Mouse (Mus musculus): ENCODE measurements around the gene Agt.

Agt gene

DNA sequence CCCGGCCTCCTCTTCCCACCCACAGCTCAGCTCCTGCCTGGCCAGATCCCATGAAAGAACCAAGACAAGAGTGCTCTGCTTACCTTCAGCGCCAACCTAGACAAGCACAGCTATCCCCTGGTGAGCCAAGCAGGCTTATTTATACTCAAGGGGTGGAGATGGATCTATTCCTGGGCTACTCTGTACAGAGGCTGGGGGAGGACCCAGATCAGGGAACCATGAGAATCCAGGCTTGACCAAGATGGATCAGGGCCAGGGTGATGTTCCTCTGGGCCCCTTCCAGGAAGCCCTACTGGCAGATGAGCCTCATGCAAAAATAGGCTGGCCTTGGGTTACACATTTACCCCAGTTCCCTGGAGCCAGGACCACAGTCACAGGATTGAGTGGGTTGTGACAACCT, at the start of gene Agt:
Agt (minus strand) TSS at position 114 of the 400 bp plus-strand sequence.
- peak; percentile 69 for DNase-seq

DNA sequence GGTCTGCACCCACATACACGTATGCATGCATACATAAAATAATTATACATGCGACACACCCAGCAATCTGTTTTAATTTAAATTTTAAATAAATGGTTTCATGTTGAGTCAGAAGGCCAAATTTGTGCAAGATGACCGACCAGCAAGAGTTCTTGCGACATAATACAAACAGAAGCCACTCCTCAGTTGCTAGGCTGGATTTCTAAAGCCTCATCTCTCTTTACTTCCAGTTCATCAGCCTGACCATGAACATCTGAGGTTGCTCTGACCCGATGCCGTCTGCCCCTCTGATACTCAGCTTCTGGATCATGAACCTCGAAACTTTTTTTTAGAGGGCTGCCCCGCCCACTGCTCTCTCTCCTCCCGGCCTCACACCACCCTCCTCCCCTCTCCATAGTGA, 48.7 kb upstream of the Agt start:
- DNase-seq = no peak

DNA sequence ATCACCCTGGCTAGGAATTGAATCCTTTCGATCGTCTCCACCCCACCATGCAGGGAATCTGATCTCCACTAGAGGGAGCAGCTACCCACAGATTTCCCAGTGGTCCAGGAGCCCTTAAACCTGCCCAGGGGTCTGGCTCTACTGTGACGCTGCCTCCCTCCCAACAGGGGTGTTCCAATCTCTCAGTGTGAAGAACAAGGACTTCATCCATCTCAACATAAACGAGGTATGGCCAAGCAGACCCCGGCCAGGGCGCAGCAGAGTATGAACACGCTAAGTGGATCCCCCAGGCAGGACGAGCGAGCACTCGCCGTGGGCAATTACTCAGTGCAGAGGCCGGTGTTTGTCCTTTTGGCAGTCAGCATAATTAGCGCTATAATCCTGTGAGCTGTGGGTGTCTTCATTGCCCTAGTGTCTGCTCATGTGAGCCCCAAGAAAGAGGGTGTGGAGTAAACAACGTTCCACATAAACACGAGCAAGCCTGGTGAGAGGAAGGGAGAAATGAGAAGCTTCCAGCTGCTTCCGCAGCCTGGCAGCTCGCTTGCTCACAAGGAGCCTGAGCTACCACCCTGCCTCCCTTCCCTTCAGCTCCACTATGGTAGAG, 47.9 kb upstream of the Agt start:
- peak; percentile 93 for DNase-seq

DNA sequence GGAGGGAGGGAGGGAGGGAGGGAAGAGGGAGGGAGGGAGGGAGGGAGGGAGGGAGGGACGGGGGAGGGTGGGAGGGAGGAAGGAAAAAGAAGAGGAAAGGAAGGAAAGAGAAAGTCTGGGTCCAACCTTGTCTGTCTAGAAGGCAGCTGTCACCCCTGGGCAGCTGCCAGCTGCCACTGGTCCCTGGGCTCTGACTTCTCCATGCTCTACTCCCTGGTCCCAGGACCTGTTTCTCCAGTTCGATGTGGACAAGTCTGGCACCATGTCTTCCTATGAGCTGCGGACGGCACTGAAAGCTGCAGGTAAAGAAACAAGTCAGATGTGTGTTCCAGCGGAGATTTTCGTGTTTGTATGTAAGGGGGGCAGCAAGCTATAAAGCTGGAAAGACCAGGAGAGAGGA, 44.8 kb upstream of the Agt start:
- no peak for DNase-seq

GRCm38 (mm10) chr8:124608972-124609353, 39.5 kb upstream of the Agt start:
- DNase-seq = peak; percentile 46

- no peak for DNase-seq
Measured at GRCm38 (mm10) chr8:124608239-124608971, 38.9 kb upstream of the Agt start.

DNA sequence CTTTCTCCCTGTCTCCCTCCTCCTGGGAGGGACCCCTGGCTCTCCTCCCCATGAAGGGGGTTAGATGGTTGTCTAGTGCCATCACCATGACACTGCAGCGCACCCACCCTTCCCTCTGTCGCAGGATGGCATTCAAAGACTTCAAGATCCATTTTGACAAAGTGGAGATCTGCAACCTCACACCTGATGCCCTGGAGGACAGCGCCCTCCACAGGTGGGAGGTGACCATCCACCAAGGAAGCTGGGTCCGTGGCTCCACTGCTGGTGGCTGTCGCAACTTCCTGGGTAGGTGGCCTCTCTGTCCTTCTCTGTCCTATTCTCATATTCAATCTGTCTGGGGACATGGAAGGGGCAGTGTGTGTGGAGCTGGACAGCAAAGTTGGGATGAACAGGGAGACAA, 34.6 kb upstream of the Agt start:
- DNase-seq = no peak

DNA sequence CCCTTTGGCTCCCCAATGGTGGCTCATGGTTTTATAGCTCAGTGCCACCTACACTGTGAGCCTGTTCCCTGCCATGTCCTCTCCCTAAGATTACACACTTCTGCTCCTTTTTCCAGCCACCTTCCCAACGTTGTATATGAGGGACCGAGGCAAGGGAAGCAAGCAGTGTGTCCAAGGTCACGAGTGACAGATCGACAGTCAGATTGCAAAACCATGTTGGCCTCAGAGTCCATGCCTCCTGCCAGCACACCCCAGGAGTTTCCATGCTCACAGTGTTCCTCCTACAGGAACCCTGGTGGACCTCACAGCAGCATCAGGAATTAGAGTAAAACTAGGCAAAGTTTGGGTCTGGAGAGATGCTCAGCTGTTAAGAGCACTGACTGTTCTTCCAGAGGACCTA, 19.9 kb upstream of the Agt start:
- DNase-seq = no peak

GRCm38 (mm10) chr8:124586556-124586955, 17.1 kb upstream of the Agt start:
- DNase-seq = no peak

GRCm38 (mm10) chr8:124585718-124586425, 16.4 kb upstream of the Agt start:
- peak; percentile 79 for DNase-seq

DNA sequence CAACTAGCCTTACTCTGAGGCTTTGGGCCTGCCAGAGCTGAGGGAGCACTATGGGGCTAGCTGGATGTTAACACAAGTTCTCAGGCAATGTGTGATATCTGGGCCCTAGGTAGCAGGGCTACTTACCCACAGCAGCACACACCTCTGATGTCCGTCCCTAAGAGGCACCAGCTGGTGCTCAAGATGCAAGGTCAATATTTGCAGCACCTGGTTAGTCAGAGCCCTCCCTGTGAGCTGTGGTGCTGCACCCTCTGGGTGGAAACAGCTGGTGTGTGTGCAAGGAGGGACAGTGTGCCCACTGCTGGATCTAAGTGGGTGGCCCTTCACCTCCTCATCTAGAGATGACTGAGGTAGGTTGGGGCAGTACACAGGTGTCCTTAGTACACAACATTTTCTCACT, 7.2 kb upstream of the Agt start:
- DNase-seq = no peak

DNA sequence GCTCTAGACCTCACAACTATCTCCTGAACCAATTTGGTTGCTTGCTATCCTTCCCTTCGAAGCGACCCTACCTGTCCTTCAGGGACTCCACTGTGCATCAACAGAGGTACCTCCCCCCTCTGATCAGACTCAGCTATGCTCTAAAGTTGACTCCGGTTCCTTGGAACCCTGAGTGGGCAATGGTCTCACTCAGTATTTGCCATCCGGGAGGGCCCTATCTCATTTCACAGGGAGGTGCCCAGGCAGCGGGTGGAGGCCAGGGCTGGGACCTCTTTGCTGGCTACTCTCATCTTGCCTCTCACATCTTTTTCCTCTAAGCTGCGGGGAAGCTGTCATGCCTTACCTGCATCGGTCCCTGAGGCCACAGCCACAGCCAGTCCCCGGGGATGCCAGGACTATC, 6.3 kb upstream of the Agt start, which contains the start of gene Capn9:
Capn9 (plus strand) TSS at position 301 of the 400 bp plus-strand sequence.
- DNase-seq = no peak

- DNase-seq = peak; percentile 93
Measured at GRCm38 (mm10) chr8:124573552-124574340, 4.2 kb upstream of the Agt start.

- no peak for DNase-seq
Measured at GRCm38 (mm10) chr8:124572430-124572775, 2.9 kb upstream of the Agt start.

DNA sequence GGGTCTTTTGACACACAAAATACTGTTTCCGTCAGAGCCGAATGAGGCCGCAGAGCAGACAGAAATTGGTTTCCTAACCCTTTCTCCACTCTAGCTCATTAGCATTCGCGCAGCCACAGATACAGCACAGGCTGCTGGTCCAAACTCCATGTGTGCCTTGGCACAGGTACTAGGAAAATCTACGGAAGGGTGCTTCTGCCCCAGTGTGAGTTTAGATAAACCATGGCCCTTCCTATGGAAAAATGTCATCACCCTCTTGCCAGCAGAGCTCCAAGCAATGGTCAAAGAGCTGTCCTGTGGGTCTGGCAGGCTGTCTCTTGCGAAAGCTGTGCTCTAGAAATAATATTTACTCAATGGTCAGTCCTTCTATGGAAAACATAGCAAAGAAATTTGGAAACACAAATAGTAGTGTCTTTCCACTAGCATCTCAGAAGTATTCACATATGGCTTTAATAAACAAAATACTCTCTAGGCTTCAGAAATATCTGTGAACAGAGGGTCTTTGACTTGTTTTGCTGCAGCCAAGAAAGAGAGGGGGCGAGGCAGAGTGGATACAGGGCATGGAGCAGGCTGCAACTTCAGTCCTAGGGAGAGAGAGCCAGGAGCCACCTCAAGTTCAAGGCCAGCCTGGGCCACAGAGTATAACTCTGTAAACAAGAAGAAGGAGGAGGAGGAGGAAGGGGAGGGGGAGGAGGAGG, 2.4 kb upstream of the Agt start:
- DNase-seq = no peak

DNA sequence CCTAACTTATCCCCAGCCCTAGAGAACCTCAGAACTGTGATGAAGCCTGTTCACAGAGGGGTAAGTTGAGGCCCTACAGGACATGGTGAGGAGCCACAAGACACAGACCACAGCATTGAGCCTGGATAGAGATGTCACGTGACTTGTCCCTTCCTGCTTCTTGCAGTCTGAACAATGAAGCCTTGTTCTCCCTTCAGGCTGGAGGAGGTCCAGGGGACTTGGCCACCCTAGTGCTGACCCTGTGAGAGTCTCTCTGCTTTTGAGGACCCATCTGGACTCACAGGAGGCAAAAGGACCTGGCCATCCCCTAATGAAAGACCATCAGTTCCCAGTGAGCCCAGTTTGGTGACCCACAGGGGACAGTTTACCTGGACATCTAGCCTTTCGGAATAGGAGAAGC, 406 bp downstream of the Agt start:
- peak; percentile 56 for DNase-seq

GRCm38 (mm10) chr8:124567584-124567983, 1.9 kb downstream of the Agt start:
- no peak for DNase-seq

- no peak for DNase-seq
Measured at GRCm38 (mm10) chr8:124567126-124567525, 2.4 kb downstream of the Agt start.

DNA sequence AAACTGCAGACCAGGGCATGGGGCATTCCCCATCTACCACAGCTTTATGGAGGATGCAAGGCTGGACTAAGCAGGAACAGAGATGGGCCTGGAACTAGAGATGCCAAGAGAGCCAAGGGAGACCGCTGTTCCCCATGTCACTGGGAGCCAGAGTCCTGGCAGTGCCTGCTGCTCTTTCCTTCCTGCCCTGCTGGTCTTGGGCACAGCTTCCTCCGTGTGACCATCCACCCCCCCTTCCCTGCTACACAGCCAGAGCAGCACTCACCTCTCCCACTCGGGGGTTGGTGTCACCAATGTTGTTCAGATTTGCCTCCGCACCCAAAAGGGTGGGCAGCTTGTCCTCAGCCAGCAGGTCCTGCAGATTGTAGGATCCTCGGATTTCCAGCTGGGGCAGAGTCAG, 12.0 kb downstream of the Agt start:
- DNase-seq = peak; percentile 77

- DNase-seq = peak; percentile 68
Measured at GRCm38 (mm10) chr8:124556658-124557057, 12.8 kb downstream of the Agt start.

DNA sequence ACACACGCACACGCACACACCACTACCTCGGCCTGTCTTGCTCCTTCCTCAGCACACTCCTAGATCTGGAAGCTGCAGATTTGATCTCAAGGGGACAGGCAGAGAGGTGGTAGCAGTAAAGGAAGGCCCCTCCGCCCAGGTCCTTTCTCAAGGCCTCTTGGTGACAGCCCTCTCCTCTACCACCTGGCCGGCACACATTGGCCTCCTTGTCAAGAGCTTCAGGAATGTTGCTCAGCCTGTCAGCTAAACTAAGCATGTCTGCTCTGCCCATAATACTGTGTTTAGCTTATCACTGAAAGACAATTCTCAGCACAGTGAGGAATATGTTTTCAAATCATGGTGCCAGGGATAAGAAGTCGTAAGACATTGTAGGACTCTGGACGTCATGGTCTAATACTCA, 13.3 kb downstream of the Agt start:
- no peak for DNase-seq

- no peak for DNase-seq
Measured at GRCm38 (mm10) chr8:124555113-124555750, 14.3 kb downstream of the Agt start.

Data from cerebellum, adult 9-10 months (tissue).